Mouse (Mus musculus) large intestine, adult 2 months (tissue): ENCODE measurements around the gene Pla2r1. TPM values are rescaled to one million over a fixed set of nuclear protein-coding genes. Genes with fewer than 3 reads are reported as not detected.
A peak's percentile ranks its signal among the peaks of the same experiment; 100 is the strongest.

Experiments used
- DNase-seq: peaks from one replicate; pipeline ENCODE4 v3.0.0-alpha.2; 2012; ENCODE audit warnings: low read depth, low spot score
- WGBS: fragments of 180-500 bp; shearing (Covaris S2); methylation state at CpG from one replicate; pipeline ENCODE4 v1.1.7; 2018; 5-methylcytosine and 5-hydroxymethylcytosine counted together
- polyA plus RNA-seq: library from polyadenylated mRNA; depleted of rRNA; stranded (reverse); fragments of >200 nt; gene quantifications from 2 replicates; pipeline ENCODE4 v1.2.3, GENCODE M21; 2012; rRNA removed

The Pla2r1 gene
- 0.78 and 1.6 TPM in 2 replicates for polyA plus RNA-seq

DNA sequence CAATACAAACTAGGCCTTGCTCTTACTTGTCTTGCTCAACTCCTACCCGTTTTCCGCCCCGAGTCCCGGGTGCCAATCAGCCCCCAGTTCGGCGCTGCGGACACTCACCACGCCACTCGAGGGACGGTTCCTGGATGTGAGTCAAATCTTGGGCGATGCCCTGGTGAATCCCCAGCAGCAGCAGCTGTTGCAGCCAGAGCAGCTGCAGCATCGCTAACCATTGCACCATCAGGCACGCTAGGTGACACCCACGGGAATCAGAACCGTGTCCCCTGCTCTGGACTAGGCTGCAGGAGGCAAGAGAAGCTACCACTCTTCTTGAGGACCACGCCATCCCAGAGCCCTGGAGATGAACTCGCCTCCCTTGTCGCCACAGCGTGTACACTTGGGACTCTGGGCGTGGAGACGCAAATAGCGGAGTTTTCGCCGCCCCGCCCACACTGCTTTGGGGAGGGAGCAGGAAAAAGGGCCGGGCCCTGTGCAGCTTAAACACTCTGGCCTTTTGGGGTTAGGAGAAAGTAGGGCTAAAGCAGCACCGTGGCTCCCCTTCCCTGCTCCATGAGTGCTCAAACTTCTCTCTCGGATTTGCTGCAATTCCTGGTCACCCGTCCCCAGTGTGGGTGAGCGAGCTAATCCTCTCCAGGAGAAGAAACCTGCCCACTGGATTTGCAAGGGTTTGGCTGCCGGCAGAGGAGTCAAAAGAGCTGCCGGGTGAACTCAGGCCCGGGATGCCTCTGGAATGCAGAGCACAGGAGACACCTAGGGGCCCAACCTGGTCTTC, at the start of gene Pla2r1:
Gene Pla2r1 (minus strand): TSS at position 407 of the 781 bp plus-strand sequence.
- 6% methylated on average over 33 of the region's 33 CpGs for WGBS
- peak; percentile 18 for DNase-seq

DNA sequence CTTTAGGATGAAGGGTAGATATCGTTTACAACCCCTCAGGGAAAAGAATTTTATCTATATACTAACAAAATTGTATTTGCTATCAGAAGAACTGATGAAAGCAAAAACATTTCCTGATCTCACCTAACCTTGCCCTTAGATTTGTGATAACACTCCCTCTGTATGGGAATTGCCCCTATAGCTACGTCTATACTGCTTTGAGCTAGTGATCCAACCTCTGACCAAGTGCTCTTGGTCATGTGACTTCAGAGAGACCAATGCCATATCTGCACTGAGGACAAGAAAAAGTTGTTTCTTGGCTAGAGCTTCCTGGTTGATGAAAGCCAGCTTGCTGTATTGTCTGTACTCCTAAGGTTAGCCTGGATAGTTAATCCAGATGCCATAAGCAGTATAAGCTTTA, 48.2 kb upstream of the Pla2r1 start:
- 73% methylated on average over 2 of the region's 2 CpGs for WGBS
- DNase-seq = no peak

- no peak for DNase-seq
- WGBS = 85% methylated on average over 2 of the region's 2 CpGs
Observed at GRCm38 (mm10) chr2:60600863-60601262, 47.8 kb upstream of the Pla2r1 start.

GRCm38 (mm10) chr2:60583416-60583815, 30.3 kb upstream of the Pla2r1 start:
- 75% methylated on average over 4 of the region's 4 CpGs for WGBS
- no peak for DNase-seq

- WGBS = 75% methylated on average over 4 of the region's 4 CpGs
- no peak for DNase-seq
Observed at GRCm38 (mm10) chr2:60554561-60554960, 1.5 kb upstream of the Pla2r1 start.

DNA sequence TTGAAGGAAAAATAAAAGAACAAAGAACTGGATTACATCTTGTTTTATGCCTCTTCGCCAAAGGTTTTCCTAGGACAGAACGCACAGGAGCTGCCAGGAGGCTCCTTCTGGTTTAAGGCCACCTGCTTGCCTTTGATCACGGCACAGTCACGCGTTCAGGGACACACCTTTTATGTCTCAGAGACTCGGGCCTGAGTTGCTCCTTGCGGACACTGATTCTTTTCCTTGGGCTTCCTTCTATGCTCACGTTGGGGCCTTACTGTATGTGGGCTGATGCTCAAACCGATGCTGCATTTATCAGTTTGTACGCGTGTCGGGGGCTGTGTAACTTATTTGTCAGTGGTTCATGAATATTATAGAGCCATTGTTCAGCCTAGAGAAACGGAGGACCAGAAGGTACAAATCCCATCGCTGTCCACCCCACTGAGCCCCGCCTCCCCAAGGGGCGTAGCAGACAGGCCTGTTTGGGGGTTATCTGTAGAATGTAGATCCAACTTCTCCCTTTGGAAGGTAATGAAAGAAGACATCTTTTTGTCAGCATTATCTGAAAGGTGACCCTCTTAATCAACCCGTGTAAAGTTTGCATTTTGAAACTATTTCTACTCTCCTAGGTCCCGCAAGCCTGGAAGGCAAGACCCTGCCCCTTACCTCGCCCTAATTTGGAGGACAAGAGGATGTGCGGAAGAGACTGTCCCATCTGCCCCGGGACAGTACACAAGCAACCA, 769 bp downstream of the Pla2r1 start:
- WGBS = 47% methylated on average over 21 of the region's 21 CpGs
- DNase-seq = no peak

DNA sequence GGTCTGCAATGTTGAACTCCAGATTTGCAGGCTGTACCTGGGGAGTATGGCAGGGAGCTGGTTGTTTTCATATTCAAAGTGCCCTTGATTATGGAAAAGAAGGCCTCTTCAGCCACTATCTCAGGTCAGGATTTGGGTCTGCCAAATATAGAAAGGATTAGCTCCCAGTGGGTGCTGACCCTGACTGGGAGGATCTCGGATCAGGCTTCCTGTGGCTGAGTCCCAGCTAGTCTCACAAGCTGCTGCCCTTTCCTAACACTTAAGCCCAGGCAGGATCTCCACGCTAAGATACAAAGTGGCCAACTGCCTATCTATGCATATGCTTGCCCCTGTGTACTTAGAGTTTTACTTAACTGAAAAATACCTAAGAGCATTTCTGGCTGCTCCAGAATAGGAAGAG, 1.4 kb downstream of the Pla2r1 start:
- no peak for DNase-seq
- WGBS = 82% methylated on average over 2 of the region's 2 CpGs

GRCm38 (mm10) chr2:60550521-60550920, 2.6 kb downstream of the Pla2r1 start:
- no peak for DNase-seq
- 90% methylated on average over 8 of the region's 8 CpGs for WGBS

DNA sequence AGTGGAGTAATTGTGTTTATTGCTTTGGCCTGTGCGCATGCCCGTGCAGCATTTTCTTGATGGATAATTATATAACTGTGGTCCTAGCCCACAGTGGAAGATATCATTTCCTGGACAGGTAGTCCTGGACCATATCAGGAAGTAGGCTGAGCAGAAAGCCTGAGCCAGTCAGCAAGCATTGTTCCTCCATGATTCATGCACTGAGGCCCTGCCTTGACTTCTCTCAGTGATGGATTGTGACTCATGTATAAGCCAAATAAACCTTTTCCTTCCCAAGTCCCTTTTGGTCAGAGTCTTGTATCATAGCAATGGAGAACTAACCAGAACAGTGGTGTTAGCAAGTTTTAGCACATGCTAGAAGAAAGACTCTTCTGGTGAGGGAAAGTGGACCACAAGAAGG, 3.3 kb downstream of the Pla2r1 start:
- DNase-seq = no peak
- WGBS = 68% methylated on average over 2 of the region's 2 CpGs

- WGBS = 71% methylated on average over 4 of the region's 4 CpGs
- DNase-seq = no peak
Observed at GRCm38 (mm10) chr2:60546082-60546481, 7.0 kb downstream of the Pla2r1 start.

DNA sequence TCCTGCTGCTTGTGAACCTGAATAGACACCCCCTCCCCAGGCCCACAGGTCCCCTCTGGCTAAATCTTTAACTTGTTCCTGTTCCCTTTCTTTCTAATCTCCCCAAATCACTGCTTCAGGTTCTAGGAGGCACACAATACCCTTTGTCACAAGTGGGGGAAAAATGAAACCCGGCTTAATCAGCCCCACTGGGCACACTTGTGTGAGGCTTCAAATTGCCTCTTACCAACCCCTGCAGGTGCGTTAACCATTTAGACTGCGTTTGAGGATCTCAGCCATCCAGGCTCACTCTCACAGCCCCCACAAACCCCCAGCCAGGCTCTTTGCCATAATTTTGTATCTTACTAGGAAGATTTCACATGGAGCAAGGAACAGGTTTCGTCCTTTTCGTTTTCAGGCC, 9.1 kb downstream of the Pla2r1 start:
- WGBS = 71% methylated on average over 5 of the region's 5 CpGs

DNA sequence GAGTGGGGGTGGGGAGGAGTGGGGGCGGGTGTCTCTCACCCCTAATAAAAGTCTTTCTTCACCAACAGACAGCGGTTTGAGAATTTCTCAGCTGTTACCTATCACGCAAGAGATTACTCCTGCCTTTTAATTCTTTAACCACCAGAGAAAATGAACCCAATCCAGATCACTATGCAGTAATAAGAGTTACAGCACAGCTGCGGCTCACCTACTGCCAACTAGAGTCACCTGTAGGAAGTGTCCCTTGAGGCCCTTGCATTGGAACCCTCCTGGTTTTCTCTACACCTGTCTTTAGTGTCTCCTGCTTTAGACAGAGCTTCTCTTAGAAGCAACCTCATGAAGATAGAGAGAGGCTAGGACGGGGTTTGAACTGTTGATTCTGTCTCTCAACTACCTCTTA, 11.4 kb downstream of the Pla2r1 start:
- WGBS = 45% methylated on average over 5 of the region's 5 CpGs

More for the DNA sequence above, 9.1 kb downstream of the Pla2r1 start:
- DNase-seq = no peak

GRCm38 (mm10) chr2:60540346-60540745, 12.8 kb downstream of the Pla2r1 start:
- DNase-seq = no peak
- WGBS = 77% methylated on average over 8 of the region's 8 CpGs

More for the DNA sequence above, 11.4 kb downstream of the Pla2r1 start:
- DNase-seq = no peak

- DNase-seq = no peak
- 82% methylated on average over 5 of the region's 5 CpGs for WGBS
Observed at GRCm38 (mm10) chr2:60538710-60539109, 14.4 kb downstream of the Pla2r1 start.

DNA sequence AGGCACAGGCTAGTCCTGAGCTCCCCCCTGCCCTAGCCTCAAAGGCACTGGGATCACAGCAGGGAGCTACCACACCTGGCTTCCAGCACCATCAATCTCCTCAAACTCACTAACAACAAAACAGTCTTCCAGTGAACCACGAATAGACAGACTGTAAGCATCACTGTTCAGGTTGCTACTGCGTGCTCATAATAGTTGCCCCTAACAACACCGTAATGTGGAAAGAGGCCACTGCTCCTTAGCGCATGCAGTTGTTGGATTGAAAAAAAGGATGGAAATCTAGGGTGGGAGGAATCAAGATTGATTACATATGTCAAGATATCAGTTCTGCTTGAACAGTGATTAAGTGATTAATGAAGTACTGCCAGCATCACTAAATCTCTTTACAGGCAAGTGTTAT, 14.8 kb downstream of the Pla2r1 start:
- 91% methylated on average over 4 of the region's 4 CpGs for WGBS
- DNase-seq = no peak

DNA sequence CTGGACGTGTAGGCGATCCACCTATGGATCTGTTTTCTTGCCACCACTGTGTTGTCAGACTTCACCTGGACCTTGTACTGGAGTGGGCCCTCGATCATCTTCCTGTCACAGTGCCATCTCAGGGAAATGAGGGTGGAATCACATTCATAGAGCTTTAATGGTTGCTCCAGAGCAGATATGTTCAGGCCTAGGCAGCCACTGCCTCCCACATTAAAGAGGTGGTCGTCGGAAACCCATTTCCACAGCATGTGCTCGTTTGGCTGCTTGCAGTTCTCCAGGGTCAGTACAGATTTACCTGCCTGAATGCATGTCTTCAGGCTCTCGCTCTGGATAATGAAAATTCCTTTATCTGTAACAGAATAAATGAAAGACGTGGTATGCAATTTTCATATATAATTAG, 18.4 kb downstream of the Pla2r1 start:
- WGBS = 81% methylated on average over 8 of the region's 8 CpGs
- no peak for DNase-seq

DNA sequence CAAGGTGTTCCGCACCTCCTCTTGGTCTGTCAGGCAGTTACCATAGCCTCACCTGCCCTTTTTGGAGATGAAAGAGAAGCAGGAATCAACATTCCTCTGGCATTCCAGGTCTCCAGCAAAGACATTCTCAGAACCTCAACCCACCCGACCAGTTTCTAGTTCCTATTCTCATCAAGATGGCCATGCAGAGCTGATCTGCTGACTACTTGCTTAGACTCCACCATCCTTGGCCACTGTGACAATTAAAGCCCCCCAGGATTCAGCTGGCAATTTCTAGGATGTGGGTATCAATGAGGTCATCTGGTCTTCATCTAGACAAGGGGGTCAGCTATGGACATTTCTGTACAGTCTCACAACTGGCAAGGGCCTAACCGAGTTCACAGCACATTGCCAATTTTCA, 20.1 kb downstream of the Pla2r1 start:
- WGBS = 78% methylated on average over 3 of the region's 3 CpGs
- DNase-seq = no peak

DNA sequence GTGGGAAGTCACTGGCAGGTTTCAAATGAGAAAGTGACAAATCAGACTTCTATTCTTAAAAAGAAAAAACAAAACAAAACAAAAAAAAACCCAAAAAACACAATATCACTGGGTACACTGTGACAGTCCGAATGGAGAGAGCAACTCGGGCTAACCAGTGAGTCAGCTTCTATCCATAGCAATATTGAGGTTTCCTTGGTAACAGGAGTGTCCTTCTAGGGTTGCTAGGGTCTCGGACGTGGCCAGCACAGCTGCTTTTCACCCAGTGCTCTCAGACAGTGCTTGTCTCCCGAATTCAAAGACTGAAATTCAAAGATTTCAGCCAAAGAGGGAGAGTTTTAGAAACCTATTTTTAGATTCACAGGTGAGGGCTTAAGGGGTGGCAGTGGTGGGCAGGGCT, 20.6 kb downstream of the Pla2r1 start:
- 59% methylated on average over 5 of the region's 5 CpGs for WGBS
- DNase-seq = no peak

DNA sequence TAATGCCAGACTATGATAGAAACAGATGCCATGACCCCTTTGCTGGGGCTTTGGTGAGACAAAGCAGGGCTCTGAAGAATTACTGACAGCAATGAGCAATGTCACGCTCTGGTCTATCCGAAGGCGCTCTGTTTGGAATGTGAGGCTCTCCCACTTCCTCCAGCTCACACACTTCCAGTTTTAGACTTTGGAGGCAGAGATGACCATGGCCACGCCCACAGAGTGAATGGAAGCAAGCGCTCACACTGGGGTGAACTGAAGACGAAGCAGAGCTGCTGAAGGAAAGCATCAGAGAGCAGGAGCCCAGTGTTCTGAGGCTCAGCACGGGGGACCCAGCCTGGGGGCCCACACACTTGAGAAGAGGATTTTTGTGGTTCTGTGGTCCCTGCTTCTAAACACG, 37.3 kb downstream of the Pla2r1 start:
- DNase-seq = no peak
- 42% methylated on average over 8 of the region's 8 CpGs for WGBS

GRCm38 (mm10) chr2:60514863-60515262, 38.2 kb downstream of the Pla2r1 start:
- no peak for DNase-seq
- 73% methylated on average over 4 of the region's 4 CpGs for WGBS

- WGBS = 57% methylated on average over 1 of the region's 1 CpGs
- peak; percentile 19 for DNase-seq
Observed at GRCm38 (mm10) chr2:60510718-60511117, 42.4 kb downstream of the Pla2r1 start.
